Mouse (Mus musculus): ENCODE measurements at regions not wholly inside any gene's neighbourhood (a gene's known extent, or its start where the extent isn't known, plus 50 kb on each side); places are given as distances from the start of the nearest gene placed in this dataset.

DNA sequence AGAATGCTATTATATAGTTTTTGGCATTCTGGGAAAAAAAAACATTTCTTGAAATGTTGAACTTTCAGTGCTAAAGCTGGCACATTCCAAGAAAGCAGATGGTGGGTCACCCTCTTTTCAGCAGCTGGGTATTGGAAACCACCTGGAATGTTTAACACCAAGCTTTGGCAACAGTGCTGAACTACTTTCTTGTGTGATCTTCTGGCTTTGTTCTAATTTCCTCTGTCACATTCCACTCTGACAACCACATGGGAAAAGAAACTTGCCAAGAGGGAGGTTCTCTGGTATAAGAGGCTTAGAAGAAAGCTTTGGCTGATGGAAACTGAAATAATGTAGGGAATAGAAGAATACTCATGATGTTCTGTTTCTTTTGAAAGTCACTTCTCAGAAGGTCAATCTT is 920.4 kb upstream of the Tenm4 start:
- DNase-seq (ENCODE audit: extremely low spot score in 1 of 2, low spot score in 1 of 2): no peak

DNA sequence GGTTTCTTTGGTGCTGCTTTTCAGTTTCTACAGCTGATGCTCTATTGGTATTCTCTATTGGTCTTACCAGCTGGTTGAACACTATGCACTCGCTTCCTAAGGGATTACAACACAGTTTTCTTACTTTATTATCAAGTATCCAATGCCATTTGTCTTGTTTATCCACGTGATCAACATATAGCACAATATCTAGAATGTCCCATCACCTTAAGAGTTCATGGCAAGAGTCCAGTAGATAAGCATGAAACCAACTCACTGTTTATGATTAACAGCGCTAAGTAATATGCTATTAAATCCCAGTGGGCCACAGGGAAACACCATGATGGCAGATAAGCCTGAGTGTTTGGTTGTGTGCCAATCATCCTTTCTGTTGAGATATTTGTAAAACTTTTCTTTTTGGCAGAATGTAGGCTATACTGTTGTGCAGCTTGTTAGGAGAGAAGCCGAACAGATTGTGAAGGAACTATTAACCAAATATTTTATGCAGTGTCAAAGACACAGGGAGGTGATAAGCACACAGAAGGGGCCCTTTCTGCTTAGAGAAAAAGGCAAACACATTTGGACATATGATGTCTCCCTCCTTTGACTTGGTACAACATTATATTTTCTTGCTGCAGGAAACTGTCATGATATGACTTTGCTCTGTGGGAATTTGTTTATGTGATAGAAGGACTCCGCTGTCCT is 917.0 kb upstream of the Tenm4 start:
- DNase-seq (ENCODE audit: extremely low spot score in 1 of 2, low spot score in 1 of 2): no peak

DNA sequence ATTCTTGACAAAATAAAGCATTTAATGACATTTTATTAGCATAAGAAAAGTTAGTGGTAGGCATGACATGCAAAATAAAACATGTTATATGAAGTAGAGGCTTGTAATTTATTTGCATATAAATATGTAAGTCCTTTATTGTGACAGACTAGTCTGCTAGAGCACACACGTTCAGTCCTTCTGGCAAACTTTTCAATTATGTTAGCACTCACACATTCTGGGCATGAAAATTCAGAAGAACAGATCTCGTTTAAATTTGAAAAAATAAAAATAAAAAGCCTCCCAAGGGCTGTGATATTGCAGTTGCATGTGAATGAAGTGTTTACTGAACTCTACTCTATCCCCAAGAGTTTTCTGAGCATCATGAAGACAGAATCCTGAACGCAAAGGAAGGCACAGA is 916.1 kb upstream of the Tenm4 start:
- DNase-seq (ENCODE audit: extremely low spot score in 1 of 2, low spot score in 1 of 2): no peak

DNA sequence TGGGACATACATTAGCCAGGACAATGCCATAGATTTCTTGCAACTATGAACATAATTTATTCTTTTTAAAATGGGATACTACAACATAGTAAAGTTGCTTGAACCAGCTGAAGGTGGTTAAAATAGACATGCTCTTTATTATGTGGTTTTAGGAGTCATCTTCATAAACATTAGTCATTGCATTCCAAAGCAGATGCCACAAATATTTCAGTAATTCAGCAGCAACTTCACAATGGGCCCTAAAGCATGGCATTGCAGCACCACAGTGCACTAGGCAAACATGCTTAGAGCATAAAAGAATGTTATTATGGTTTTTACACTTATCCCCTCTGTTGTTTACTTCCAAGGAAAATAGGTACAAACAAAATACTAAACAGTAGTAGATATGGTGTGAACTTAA is 915.3 kb upstream of the Tenm4 start:
- DNase-seq (ENCODE audit: extremely low spot score in 1 of 2, low spot score in 1 of 2): no peak

DNA sequence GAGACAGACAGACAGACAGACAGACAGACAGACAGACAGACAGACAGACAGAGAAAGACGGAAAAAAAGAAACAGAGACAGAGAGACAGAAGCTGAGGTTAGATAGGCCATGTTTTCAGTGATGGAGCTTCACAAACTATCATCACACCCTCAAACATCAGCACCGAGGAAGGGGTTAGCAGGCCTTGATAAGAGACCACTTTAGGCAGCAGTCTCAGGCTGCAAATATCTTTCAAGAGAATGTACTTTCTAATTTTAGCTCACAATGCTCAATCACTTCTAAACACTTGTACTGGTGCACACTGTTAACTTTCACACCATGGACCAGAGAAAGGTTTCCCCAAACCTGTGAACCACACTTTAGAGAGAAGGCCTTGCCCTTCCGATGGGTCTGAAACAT is 908.1 kb upstream of the Tenm4 start:
- no peak for DNase-seq (ENCODE audit: extremely low spot score in 1 of 2, low spot score in 1 of 2)

DNA sequence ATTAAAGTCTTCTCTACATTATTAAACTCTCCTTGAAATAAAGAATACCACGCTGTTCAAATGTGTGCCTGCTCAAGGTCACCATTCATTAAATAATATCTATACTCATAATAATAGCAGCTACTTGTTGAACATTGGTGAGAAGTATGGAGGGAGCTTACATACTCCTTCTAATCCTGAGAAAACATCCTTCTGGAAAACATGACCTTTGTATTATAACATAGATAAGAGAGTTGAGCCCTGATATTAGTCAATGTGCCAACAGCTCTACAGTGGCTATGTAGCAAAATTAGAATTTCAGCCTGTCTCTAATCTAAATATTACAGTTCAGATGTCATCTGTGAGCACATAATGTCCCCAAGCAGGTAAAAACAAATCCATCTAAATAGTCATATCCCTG is 893.8 kb upstream of the Tenm4 start:
- no peak for DNase-seq (ENCODE audit: extremely low spot score in 1 of 2, low spot score in 1 of 2)

DNA sequence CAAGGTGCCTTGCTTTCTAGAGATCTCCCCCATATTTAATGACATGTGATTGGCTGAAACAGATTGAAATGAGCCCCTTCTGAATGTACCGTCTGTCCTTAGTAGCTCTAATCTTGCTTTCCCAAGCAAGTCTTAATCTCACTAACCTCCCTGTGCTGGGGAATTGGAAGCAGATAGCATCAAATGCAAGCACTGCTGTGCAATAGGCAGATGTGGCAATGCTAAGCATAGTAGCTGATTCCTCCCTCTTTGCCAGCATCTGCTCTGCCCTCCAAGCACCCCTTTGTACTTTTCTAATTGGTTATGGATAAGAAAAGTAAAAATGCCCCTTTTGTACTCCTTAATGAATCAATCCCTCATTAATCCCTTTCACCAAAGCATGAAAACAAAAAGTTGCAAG is 857.4 kb upstream of the Tenm4 start:
- DNase-seq (ENCODE audit: extremely low spot score in 1 of 2, low spot score in 1 of 2): no peak

DNA sequence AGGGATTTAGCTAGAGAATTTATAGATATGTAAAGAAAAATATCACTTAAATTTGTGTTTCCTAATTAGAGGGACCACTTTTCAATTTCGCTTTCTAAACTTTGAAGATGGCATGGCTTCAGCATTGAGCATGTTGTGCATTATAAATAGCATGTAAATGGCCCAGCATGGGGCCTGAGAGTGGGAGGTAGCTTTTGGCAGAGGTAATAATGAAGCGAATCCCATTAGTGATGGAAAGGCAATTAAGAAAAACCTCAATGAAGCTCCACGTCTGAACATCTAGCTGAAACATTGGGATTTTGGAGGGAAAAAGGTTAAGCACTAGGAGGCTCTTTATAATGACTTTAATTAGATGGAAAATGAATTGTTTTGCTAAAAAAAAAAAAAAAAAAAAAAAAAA is 848.0 kb upstream of the Tenm4 start:
- no peak for DNase-seq (ENCODE audit: extremely low spot score in 1 of 2, low spot score in 1 of 2)

DNA sequence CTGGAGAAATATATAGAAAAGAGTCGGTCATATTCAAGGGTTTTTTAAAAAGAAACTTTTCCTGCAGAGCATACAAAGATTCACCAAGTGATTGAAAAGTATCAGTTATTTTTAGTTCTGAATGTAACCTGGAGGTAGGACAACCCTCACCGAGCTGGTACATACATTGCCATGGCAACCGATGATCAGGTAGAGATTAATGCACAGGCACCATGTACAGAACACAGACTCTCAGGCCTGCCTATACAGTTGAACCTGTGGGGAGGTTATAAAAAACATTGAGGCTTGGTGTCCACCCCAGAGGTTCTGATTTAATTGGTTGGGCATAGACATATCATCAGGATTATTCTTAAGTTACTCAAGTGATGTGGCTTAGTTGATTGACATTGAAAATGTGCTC is 846.1 kb upstream of the Tenm4 start:
- DNase-seq (ENCODE audit: extremely low spot score in 1 of 2, low spot score in 1 of 2): no peak

DNA sequence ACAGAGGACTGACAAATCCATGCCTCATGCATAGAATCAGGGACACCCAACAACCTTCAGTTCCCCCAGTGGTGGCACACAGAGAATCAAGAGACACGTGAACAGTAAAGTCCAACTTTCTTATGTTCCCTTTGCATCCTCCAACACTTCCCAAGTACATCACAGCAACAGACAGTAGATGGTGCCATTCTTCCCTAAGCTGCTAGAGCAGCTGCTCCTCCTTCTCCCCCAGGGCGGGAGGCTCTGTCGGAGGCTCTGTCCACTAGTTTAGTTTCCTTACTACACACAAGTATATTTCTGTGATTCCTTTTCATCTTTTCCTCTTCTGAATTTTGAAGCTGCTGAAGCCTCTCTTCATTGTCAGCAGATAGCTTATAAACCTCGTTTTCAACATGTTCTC is 839.0 kb upstream of the Tenm4 start:
- peak; percentile 1 to 24 for DNase-seq (ENCODE audit: extremely low spot score in 1 of 2, low spot score in 1 of 2)

DNA sequence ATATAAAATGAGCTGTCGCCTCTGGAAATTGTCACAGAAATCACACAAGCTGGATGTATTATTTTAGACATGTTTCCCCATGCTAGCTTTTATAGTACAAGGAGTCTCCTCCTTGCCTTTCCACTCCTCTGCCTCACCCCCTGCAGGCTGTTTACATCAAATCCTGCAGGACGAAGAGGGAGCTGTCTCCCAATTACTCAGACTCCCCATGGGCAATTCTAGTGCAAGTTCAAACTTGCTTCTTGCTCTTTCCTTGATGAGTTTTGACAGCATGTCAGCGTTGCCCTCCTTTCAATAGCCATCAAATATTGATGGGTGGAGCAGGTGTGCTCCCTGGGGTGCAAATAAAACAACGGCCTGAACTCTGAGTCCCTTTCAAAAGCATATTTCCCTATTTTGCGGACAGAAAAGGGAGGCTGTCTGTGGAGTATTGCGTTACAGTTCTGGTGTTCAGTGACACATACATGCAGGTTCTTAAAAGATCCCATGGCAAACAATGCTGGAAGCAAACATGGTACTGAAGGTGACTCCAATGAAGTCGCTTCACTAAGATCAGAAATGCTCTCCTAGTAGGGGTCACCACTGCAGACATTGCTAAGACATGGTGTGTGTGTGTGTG is 820.8 kb upstream of the Tenm4 start:
- DNase-seq (ENCODE audit: extremely low spot score in 1 of 2, low spot score in 1 of 2): no peak

DNA sequence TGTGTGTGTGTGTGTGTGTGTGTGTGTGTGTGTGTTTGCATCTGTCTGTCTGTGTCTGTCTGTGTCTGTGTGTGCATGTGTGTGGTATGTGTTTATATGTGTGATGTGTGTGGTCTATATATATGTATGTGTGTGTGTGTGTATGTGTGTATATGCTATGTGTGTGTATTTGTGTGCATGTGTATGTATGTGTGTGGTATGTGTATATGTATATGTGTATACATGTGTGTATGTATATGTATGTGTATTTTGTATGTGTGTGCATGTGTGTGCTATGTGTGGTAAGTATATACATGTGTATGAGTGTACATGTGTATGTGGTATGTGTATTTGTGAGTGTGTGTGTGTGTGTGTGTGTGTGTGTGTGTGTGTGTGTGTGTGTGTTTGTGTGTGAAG is 820.2 kb upstream of the Tenm4 start:
- DNase-seq (ENCODE audit: extremely low spot score in 1 of 2, low spot score in 1 of 2): no peak

DNA sequence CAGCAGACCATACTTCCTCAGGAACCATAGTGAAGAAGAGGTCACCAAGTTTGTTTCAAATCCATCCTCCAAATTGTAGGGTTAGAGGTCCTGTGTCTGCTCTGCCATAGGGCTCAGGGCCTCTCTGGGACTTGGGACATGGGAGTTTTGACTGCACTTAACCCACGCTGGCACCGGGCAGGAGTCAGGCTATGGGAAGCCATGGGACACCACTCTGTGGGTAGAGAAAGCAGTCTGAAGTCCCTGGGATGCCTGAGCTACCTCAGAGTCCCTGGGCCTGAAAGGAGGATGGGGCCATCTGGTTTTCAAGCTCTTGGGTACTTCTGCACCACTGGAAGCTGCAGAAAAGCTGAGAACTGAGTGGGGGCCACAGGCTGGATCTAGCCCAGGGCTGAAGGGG is 819.7 kb upstream of the Tenm4 start:
- DNase-seq (ENCODE audit: extremely low spot score in 1 of 2, low spot score in 1 of 2): no peak

DNA sequence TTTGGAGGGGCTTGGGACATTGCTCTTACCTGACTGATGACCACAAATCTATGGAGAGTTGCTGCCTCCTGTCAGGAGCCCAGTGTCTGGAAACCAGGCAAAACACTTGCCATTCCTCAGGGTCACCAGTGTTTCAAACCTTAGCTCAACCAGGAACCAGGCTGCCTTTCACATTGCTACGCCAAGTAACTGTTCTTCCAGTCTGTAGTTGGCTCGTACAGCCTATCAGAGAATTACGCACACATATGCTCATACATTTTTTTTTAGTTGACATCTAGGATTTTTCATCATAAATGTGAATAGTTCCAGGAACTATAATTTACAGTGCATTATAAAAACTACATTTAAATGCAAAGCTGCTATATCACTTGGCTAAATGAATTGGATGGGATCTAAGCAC is 818.9 kb upstream of the Tenm4 start:
- DNase-seq (ENCODE audit: extremely low spot score in 1 of 2, low spot score in 1 of 2): no peak

DNA sequence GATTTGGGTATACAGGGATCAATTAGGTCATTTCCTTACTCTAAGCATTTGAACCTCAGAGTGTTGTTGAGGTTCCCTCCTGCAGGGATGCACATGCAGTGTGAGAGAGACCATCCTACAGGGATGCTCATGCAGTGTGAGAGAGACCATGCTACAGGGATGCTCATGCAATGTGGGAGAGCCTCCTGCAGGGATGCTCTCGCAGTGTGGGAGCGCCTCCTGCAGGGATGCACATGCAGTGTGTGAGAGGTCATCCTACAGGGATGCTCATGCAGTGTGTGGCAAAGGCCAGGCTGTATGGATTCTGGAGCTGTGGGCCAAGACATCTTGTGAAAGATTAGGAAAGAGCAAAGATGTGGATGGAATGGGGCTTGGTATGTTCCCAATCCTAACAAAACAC is 816.1 kb upstream of the Tenm4 start:
- DNase-seq (ENCODE audit: extremely low spot score in 1 of 2, low spot score in 1 of 2): no peak

DNA sequence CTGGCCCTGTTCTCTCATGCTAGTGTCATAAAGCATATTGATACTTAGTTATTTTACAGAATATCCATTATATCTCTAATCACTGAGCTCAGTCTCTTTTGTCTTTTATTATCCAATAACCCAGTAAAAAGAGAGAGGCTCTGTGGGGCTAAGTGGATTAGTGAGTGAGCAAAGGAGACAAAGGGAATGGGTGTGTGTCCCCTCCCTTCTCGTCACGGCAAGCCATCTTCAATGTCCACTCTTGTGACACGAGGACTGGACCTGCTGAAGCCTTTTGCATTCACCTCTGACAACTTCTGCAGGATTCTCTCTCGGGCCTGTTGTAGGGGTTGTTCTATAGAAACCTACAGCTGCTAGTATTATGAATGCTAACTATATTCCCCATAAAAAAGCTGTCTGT is 812.3 kb upstream of the Tenm4 start:
- no peak for DNase-seq (ENCODE audit: extremely low spot score in 1 of 2, low spot score in 1 of 2)

DNA sequence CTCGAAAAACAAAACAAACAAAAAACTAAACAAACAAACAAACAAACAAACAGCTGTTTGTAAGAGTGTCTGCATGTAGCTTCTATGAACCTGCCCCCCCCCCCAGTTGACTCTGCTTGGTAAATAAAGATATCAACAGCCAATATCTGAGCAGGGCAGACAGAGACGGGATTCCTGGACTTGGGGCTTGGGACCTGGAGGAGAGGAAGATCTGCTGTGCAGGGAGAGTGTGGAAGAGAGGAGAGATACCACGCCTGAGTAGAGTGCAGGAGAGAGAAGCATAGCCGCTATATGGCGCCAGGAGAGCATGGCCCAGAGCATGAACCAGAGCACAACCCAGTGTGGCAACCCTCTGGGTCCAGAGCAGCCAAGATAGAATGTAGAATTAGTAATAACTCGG is 811.9 kb upstream of the Tenm4 start:
- DNase-seq (ENCODE audit: extremely low spot score in 1 of 2, low spot score in 1 of 2): no peak

All from frontal cortex, adult 2 months (tissue).